Mouse (Mus musculus) right cerebral cortex, postnatal 10 days (tissue): ENCODE measurements at regions not wholly inside any gene's neighbourhood (a gene's known extent, or its start where the extent isn't known, plus 50 kb on each side); places are given as distances from the start of the nearest gene placed in this dataset.
A peak's percentile ranks its signal among the peaks of the same experiment; 100 is the strongest.

Experiments used
- DNase-seq, 2 experiments: peaks; one replicate each; pipeline ENCODE4 v3.0.0; 2021; ENCODE audit warnings: low spot score in 2 of 2

DNA sequence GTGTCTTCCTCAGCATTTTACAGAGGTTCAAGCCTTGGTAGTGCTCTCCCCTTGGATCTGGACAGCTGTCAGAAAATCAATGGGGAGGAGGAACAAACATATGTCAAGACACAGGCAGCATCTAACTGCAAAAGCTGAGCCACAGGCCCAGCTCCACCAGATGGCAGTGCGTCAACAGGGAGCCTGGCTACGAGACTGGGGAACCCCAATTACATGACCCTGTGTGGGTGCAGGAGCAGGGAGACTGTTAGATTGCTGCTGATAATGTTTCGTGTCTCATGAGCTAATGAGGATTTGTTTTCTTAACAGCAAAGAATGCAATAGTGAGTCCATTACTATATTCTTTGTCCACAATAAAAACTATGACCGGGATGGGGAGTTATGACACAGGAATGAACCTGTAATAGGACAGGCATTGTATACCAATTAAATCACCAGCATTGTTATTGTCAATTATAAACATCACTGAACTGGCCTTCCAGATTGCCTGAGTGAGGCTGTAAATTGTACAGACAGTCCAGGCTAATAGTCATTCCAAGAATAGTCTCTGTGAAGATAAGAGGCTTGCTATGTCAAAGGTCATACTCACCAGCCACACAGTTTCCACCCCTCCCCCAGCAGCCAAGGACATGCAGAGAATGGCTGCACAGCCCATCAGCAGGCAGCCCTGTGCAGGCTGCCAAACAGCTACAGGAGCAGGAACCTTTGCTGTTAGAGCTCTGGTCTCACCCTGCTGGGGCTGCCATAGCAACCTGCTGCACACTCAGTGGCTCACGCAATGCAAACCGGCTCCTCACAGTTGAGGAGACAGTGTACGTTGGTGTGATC, 58.8 kb upstream of the Barx2 start:
- peak; percentile 81 to 86 for DNase-seq

DNA sequence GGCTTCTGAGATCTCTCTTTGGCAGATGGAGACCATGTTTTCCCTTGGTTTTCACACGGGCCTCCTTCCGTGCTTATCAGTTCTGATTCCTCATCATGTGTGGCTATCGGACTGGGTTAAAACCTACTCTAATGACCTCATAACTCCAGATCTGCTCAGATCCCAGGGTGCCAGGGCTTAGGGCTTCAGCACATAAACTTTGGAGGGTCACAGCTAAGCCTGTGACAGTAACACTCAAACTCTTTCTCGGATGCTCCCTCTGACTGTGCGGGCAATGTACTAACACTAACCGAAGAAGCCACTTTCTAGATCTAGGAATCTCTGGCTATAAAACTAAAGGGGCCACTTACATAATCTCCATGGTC, 59.3 kb upstream of the Barx2 start:
- no peak for DNase-seq

- no peak for DNase-seq
Measured at GRCm38 (mm10) chr9:31976191-31976590, 62.9 kb upstream of the Barx2 start.

GRCm38 (mm10) chr9:31978071-31978470, 64.8 kb upstream of the Barx2 start:
- DNase-seq = no peak

DNA sequence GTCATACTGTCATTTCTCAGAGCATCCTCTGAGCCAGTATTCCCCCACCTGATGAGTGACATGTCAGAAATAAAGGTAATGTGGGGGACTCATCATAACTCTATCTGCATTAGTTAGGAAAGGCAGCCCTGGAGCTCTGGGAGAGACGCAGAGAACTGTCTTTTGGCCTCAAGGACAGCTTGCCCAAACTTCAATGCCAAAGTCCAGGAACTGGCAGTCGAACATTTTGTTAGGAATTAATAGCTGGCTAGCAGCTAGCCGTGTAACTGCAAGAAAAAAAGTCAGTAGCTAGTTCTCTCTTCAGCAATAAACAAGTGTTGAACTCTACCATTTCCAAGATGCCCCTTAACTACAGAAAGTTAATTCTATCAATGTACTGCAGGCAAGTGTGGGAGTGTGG, 65.9 kb upstream of the Barx2 start:
- no peak for DNase-seq

DNA sequence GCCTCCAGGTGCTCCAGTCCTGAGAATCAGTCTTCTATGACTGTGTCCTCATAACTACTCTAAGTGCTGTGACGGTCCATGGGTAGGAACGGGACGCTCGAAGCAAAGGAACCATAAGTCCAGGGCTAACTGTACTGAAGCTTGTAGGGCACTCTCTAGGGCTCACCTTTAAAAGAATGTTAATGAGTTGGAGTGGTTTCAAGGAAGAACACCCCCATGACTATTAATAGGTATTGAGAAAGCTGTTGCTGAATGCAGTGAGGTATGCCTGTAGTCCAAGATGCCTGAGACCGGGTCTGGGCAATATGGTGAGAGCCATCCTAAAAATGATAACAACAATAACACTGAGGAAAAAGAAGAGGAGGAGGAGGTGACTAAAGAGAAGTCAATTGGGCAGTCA, 67.2 kb upstream of the Barx2 start:
- DNase-seq = no peak

DNA sequence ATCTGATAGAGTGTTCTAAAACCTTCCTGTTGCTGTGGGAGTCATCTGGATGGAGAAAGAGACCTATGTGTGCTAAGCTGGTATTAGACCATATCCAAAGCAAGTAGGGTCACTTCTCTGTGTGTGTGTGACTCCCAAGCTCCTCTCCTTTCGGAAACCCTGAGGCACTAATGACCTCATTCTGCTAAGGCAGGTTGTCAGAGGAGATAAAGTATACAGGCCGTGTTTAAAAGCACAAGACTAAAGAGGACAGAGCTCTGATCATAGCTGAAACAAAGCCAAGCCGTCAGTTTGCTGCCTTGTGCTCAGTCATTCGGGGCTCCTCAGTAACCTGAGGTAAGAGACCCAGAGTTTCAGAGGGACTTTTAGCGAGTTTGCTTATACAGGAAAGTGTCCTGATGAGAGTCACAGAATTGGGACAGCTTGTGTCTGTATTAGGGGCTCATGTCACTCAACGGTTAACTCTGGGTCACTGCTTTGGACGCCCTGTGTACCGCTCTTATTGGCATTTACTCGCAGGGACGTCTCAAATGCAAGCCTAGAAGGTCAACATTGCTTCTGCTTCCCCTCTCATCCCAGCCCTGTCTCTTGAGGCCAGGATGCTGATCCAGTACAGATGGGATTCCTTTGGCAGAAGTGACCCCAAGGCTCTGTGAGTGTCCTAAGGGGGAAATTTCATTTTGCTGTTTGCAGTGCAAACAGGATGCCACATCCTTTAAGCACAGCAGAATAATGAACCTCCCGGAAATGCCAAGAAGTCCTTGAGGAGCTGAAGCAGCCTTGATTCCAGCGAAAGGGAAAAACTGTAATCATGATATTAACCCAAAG, 70.7 kb upstream of the Barx2 start:
- DNase-seq = no peak

DNA sequence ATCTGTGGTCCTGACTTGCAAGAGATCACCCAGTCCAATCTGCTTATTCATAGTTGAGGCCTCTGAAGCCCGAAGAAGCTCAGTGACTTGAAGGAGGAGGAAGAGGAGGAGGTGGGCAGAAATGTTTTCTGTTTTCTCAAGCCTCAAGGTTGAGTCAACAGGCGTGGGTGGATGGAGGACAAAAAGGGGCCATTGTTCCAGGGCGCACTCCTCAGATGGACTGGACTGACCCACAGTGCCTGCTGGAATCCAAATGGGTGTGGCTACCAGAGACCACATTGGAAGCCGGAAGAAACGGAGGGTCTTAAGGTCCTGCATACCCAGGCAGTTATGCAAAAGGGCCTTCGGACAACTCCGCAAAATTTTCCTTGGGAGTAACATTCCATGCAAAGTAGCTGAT, 75.6 kb upstream of the Barx2 start:
- no peak for DNase-seq

- DNase-seq = peak in 1 of 2 experiments; percentile 38
Measured at GRCm38 (mm10) chr9:31989581-31990360, 76.5 kb upstream of the Barx2 start.

GRCm38 (mm10) chr9:31990456-31990855, 77.2 kb upstream of the Barx2 start:
- DNase-seq = no peak

- no peak for DNase-seq
Measured at GRCm38 (mm10) chr9:31993631-31994601, 80.7 kb upstream of the Barx2 start.

DNA sequence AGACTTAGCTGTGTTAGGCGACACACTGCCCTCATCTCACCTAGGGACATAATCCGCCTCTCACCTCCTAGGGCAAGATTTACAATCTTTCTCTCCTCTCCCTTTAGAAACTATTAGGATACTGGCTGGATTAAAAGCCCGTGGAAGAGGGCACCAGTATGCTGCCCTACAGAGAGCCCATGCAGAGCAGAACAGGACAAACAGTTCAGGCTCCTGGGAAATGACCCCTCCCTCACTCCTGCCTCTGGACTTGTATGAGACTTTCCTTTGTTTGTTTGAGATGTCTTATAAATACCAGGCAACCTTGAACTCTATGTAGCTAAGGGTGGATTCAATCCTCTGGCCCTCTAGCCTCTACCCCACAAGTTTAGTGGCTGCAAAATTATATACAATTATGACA, 81.8 kb upstream of the Barx2 start:
- DNase-seq = no peak

GRCm38 (mm10) chr9:31995700-31996099, 82.4 kb upstream of the Barx2 start:
- DNase-seq = peak; percentile 31 to 37

- no peak for DNase-seq
Measured at GRCm38 (mm10) chr9:31996466-31997177, 83.4 kb upstream of the Barx2 start.

DNA sequence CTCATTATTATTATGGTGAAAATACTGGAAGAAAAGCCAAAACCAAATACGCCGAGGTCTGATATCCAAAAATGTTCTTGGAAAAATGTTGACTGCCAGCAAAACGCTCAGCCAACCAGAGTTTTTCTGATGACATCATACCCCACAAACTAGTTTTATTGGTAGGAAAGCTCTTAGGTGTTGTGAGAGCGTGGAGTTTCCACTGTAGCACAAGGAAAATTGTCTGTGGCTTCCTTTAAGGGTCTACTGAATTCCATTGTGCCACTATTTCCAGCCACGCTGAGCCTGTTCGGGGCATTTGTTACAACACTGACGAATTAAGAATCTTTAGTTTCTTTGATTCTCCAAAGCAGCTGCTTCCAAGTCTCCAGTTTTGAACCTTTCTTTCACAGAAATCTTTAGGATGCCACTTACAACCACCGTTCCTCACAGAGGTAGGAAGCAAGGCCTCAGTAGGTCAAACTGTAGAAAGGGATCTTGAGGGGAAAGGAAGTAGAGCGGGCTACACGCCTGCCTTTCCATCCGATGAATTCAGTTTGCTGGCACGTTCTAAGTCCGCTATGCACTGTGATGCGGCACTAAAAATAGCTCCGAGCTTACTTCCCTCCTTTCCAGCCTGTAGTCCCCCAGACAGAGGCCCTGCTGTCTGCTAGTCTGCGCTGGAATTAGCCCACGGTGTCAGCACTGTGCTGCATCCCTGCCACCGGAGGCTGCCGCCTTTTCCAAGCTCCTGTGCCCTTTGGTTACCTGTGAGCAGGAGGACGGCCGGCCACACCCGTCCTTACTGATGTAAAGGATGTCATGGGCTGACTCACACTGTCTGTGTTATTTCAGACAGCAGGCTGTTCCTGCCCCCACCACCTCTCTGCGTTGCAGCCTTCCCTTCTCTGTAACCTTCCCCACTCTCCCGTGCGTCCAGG, 84.2 kb upstream of the Barx2 start:
- DNase-seq = peak; percentile 65 to 81

DNA sequence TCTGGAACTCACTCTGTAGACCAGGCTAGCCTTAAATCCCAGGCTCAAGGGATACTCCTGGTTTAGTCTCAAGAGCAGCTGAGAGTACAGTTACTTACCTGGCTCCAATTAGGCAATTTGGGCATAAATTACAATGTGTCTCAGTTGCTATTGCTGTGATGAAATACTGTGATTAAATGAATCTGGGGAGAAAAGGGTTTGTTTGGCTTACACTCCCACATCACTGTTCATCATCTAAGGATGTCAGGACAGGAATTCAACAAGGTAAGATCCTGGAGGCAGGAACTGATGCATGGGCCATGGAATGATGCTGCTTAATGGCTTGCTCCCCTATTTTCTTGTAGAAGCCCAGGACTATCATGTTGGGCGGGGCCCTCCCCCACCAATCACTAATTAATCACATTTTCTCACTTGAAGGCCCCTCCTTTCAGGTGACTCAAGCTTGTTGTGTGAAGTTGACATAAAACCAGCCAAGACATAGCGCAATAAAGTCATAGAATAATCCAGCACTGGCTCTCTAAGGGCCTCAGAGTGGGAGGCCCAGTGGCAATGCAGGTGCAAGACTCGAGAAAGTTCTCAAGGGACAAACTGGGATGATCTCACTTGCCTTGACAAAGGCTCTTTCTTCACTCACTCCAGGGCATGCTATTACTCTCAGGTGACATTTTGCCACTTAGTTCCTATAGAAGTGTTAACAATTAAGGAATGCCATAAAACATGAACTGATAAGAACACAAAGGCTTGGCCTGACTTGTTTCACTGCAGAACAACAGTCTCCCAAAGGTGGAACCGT, 85.4 kb upstream of the Barx2 start:
- no peak for DNase-seq

DNA sequence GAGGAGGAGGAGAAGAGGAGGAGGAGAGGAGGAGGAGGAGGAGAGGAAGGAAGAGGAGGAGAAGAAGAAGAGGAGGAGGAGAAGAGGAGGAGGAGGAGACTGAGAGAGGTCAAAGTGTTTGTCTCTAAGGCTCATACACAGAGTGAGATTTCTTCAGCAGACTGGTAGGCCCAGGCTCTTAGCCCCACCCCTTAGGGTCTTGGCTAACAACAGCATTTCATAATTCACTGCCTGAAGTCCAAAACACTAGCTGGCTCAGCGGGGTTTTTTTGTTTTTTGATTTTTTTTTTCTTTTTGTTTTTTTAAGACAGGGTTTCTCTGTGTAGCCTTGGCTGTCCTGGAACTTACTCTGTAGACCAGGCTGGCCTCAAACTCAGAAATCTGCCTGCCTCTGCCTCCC, 86.5 kb upstream of the Barx2 start:
- no peak for DNase-seq

GRCm38 (mm10) chr9:32002924-32003323, 89.7 kb upstream of the Barx2 start:
- no peak for DNase-seq

- no peak for DNase-seq
Measured at GRCm38 (mm10) chr9:32003730-32004129, 90.5 kb upstream of the Barx2 start.
